Mouse (Mus musculus) intestine, embryonic 14.5 days (tissue): ENCODE measurements around the gene Opcml. TPM values are rescaled to one million over a fixed set of nuclear protein-coding genes. Genes with fewer than 3 reads are reported as not detected.
A peak's percentile ranks its signal among the peaks of the same experiment; 100 is the strongest.

Experiments
- ATAC-seq: fragments of 200-750 bp; cut with Nextera tagmentation; replicated peaks from 2 replicates; pipeline ENCODE4 v1.8.0; 2017; ENCODE audit warnings: low read depth, moderate number of reproducible peaks, moderate TSS enrichment, moderate library complexity; ENCODE audit not compliant: low FRiP score, low TSS enrichment
- DNase-seq: peaks from one replicate; pipeline ENCODE4 v3.0.0-alpha.2; 2018; ENCODE audit warnings: low spot score
- H3K27ac ChIP-seq: fragments of 300-500 bp; sonication (generic); 2 replicates; pipeline ENCODE4 v1.5.1; 2014; ENCODE audit warnings: low read depth, mild to moderate bottlenecking, control low read depth
- H3K27me3 ChIP-seq: fragments of 300-500 bp; sonication (generic); replicated peaks from 2 replicates; pipeline ENCODE4 v1.6.1; 2014; ENCODE audit warnings: low read length, control low read depth; ENCODE audit not compliant: control insufficient read depth, insufficient read depth
- H3K36me3 ChIP-seq: fragments of 300-500 bp; sonication (generic); 2 replicates; pipeline ENCODE4 v1.6.1; 2014; ENCODE audit warnings: low read length, control low read depth; ENCODE audit not compliant: control insufficient read depth, insufficient read depth
- H3K4me1 ChIP-seq: fragments of 300-500 bp; sonication (generic); replicated peaks from 2 replicates; pipeline ENCODE4 v1.6.1; 2014; ENCODE audit warnings: low read length, control low read depth, mixed read lengths; ENCODE audit not compliant: control insufficient read depth, insufficient read depth
- H3K4me2 ChIP-seq: fragments of 300-500 bp; sonication (generic); 2 replicates; pipeline ENCODE4 v1.6.1; 2014; ENCODE audit warnings: low read length
- H3K4me3 ChIP-seq: fragments of 300-500 bp; sonication (generic); 2 replicates; pipeline ENCODE4 v1.5.1; 2014; ENCODE audit warnings: low read depth, low read length, control low read depth, mixed read lengths
- H3K9ac ChIP-seq: fragments of 300-500 bp; sonication (generic); 2 replicates; pipeline ENCODE4 v1.6.1; 2014; ENCODE audit warnings: mild to moderate bottlenecking, low read length
- H3K9me3 ChIP-seq: fragments of 300-500 bp; sonication (generic); 2 replicates; pipeline ENCODE4 v1.6.1; 2016; ENCODE audit warnings: low read length, control low read depth; ENCODE audit not compliant: control insufficient read depth
- WGBS: fragments of 180-500 bp; shearing (Covaris S2); extraction: QIAGEN DNeasy Blood & Tissue Kit; methylation state at CpG from one replicate; pipeline ENCODE4 v1.1.7; 2014; 5-methylcytosine and 5-hydroxymethylcytosine counted together
- polyA plus RNA-seq: library from polyadenylated mRNA; unstranded; fragments of >200 nt; fragmentation: Nextera tagmentation; extraction: Ambion mirVana; gene quantifications from 2 replicates; pipeline ENCODE4 v1.2.1, GENCODE M21; 2014

Opcml gene
- polyA plus RNA-seq, 1 experiment from 2014 or later, result 4.1 TPM

DNA sequence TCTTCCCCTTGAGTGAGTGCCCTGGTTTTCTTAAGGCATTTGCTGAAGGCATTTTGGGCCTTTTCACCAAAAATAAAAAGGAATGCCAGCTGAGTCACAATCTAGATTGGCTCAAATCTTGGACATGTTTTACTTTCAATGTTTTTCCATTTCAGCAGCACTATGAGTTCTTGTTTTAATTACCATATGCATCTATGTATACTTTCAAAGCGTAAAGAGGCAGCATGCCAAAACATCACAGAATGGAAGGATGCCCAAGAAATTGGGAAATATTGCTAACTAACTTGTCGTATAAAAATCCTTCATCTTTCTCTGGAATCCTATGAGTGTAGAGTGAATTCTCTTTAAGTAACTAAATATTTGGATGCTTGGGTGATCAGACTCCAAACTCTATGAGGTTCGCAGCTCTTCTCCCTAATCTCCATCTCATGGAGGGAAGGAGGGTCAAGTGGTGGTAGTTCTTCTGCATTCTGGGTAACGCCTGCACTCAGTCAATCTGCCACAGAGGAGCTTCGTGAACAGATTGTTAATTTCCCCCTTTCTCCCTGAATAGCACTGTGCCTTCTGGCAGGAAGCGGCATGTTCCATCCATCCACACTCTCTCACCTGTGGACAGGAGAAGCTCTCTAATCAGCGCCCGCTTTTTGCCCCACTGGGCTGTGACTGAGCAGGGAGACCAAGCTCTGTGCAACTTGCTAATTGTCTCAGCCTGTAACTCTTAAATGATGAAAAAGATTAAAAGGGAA lies 435.4 kb downstream of the Opcml start:
- WGBS, result 85% methylated on average over 8 of the region's 8 CpGs
- no peaks in the 10 kb centered on the region for H3K9me3 ChIP-seq

GRCm38 (mm10) chr9:28226570-28226951 lies 436.0 kb downstream of the Opcml start:
- DNase-seq, result no peak
- Histone ChIP-seq H3K9ac (no peak overlapping the region), H3K27ac (no peak overlapping the region), H3K9me3 (no peaks in the 10 kb centered on the region), H3K4me1 (no peaks in the 10 kb centered on the region), H3K36me3 (no peaks in the 10 kb centered on the region), H3K27me3 (no peaks in the 10 kb centered on the region), H3K4me3 (no peak overlapping the region), H3K4me2 (no peak overlapping the region)
- no peak for ATAC-seq
- 76% methylated on average over 5 of the region's 5 CpGs for WGBS

More for the DNA sequence above, 435.4 kb downstream of the Opcml start:
- Histone ChIP-seq H3K27ac (no peak overlapping the region), H3K27me3 (no peaks in the 10 kb centered on the region), H3K9ac (no peak overlapping the region), H3K36me3 (no peaks in the 10 kb centered on the region), H3K4me3 (no peak overlapping the region), H3K4me1 (no peaks in the 10 kb centered on the region), H3K4me2 (no peak overlapping the region)
- ATAC-seq, result no peak
- DNase-seq, result no peak

- no peak for DNase-seq
- H3K36me3 ChIP-seq, result no peaks in the 10 kb centered on the region
- no peak overlapping the region for H3K9ac ChIP-seq
- H3K4me1 ChIP-seq, result no peaks in the 10 kb centered on the region
- no peak overlapping the region for H3K4me3 ChIP-seq
- no peaks in the 10 kb centered on the region for H3K27me3 ChIP-seq
- ATAC-seq, result no peak
- H3K4me2 ChIP-seq, result no peak overlapping the region
- no peak overlapping the region for H3K27ac ChIP-seq
- WGBS, result 88% methylated on average over 9 of the region's 9 CpGs
- no peaks in the 10 kb centered on the region for H3K9me3 ChIP-seq
These were observed 447.9 kb downstream of the Opcml start for GRCm38 (mm10) chr9:28238450-28238849.

GRCm38 (mm10) chr9:28247742-28248503 lies 457.3 kb downstream of the Opcml start:
- WGBS, result 62% methylated on average over 7 of the region's 7 CpGs
- H3K9me3 ChIP-seq, result no peaks in the 10 kb centered on the region
- no peak overlapping the region for H3K4me3 ChIP-seq
- peak; percentile 55 for DNase-seq
- no peaks in the 10 kb centered on the region for H3K27me3 ChIP-seq
- no peaks in the 10 kb centered on the region for H3K4me1 ChIP-seq
- no peak overlapping the region for H3K9ac ChIP-seq
- H3K27ac ChIP-seq, result no peak overlapping the region
- H3K36me3 ChIP-seq, result no peaks in the 10 kb centered on the region
- no peak for ATAC-seq
- no peak overlapping the region for H3K4me2 ChIP-seq

DNA sequence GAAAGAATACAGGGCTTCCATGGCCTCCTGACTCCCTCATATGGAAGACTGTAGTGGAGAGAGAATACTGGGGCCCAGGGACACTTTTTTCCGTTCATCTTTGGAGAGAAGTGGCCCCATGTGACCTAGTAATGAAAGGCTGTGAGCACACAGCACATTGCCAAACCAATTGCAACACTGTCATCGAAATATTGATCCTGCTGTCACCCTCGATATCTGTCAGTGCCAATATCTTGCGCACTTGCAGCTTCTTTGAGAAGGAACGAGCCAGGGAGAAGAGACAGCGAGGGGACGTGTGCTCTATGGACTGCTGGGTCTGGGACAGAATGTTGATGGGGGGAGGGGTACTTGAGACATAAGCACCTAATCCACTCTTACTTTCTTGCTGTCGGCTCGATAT lies 460.8 kb downstream of the Opcml start:
- Histone ChIP-seq H3K36me3 (no peaks in the 10 kb centered on the region), H3K27me3 (no peaks in the 10 kb centered on the region), H3K27ac (no peak overlapping the region), H3K4me3 (no peak overlapping the region), H3K4me1 (no peaks in the 10 kb centered on the region), H3K9me3 (no peaks in the 10 kb centered on the region), H3K9ac (no peak overlapping the region), H3K4me2 (no peak overlapping the region)
- DNase-seq (no peak), ATAC-seq (no peak)
- WGBS, result 88% methylated on average over 9 of the region's 9 CpGs

GRCm38 (mm10) chr9:28255128-28255904 lies 464.7 kb downstream of the Opcml start:
- Histone ChIP-seq H3K27me3 (no peaks in the 10 kb centered on the region), H3K36me3 (no peaks in the 10 kb centered on the region), H3K4me1 (no peaks in the 10 kb centered on the region), H3K9ac (no peak overlapping the region), H3K4me3 (no peak overlapping the region), H3K27ac (no peak overlapping the region), H3K4me2 (no peak overlapping the region), H3K9me3 (no peaks in the 10 kb centered on the region)
- ATAC-seq (no peak), DNase-seq (no peak)
- WGBS, result 81% methylated on average over 8 of the region's 8 CpGs

DNA sequence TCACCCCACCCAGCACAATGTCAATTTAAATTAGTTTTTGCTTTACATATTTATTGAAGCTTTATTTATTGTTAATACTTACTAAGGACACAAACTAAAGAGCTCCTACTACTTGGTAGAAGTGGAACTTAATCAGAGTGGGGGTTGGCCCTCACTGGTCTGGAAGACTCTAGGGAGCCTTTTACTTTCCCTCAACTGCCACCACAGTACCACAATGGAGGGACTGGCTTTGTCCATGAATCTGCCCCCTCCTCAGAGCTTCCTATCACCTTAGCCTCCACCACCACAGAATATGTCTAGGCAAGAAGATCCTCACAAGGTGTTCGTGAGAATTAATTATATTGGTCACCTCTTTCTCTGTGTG lies 465.3 kb downstream of the Opcml start:
- H3K4me1 ChIP-seq, result no peaks in the 10 kb centered on the region
- no peaks in the 10 kb centered on the region for H3K27me3 ChIP-seq
- ATAC-seq (no peak), DNase-seq (no peak)
- H3K4me3 ChIP-seq, result no peak overlapping the region
- H3K9me3 ChIP-seq, result no peaks in the 10 kb centered on the region
- no peak overlapping the region for H3K4me2 ChIP-seq
- no peak overlapping the region for H3K27ac ChIP-seq
- no peaks in the 10 kb centered on the region for H3K36me3 ChIP-seq
- 74% methylated on average over 1 of the region's 1 CpGs for WGBS
- no peak overlapping the region for H3K9ac ChIP-seq

GRCm38 (mm10) chr9:28261078-28261753 lies 470.6 kb downstream of the Opcml start:
- ATAC-seq (no peak), DNase-seq (peak; percentile 89)
- Histone ChIP-seq H3K4me3 (no peak overlapping the region), H3K4me2 (no peak overlapping the region), H3K4me1 (no peaks in the 10 kb centered on the region), H3K9me3 (no peaks in the 10 kb centered on the region), H3K36me3 (no peaks in the 10 kb centered on the region), H3K27me3 (no peaks in the 10 kb centered on the region), H3K9ac (no peak overlapping the region), H3K27ac (no peak overlapping the region)
- 18% methylated on average over 7 of the region's 7 CpGs for WGBS
